Mouse (Mus musculus) heart, postnatal 36 days (tissue): ENCODE measurements around the gene Gm5965. TPM values are rescaled to one million over a fixed set of nuclear protein-coding genes. Genes with fewer than 3 reads are reported as not detected.
"Not testable (repeated sequence)": the region's sequence is repeated elsewhere in the genome, so short reads cannot be mapped to it uniquely, and the experiment has no call there.

ENCODE experiments used
- DNase-seq, 2 experiments: peaks; one replicate each; pipeline ENCODE4 v3.0.0; 2021 to 2022
- intact Hi-C: fragments of 180-260 bp; cut with DNase I; formaldehyde crosslinking; loops from one replicate; pipeline ENCODE4 v1.15.1; 2025
- total RNA-seq, 2 experiments: library from RNA; stranded (reverse); gene quantifications; 2 replicates each; pipeline ENCODE4 v1.2.3; 2021

The Gm5965 gene
- not detected for total RNA-seq

- no peak for DNase-seq
- intact Hi-C loops = no loop called here
Measured at GRCm38 (mm10) chr16:88777596-88777995, at the start of gene Gm5965. Gm5965 (plus strand) TSS chr16:88777896.

- intact Hi-C loops = no loop called here
- no peak for DNase-seq
Measured at GRCm38 (mm10) chr16:88728812-88729275, 48.9 kb upstream of the Gm5965 start, which contains the start of gene Krtap13-1. Krtap13-1 (plus strand) TSS chr16:88728862.

GRCm38 (mm10) chr16:88735391-88735790 lies 42.3 kb upstream of the Gm5965 start:
- intact Hi-C loops = no loop called here
- DNase-seq = no peak

- no peak for DNase-seq
- intact Hi-C loops = no loop called here
Measured at GRCm38 (mm10) chr16:88744750-88745340, 32.9 kb upstream of the Gm5965 start.

GRCm38 (mm10) chr16:88747943-88748342 lies 29.8 kb upstream of the Gm5965 start:
- no peak for DNase-seq
- intact Hi-C loops = no loop called here

GRCm38 (mm10) chr16:88751535-88751934 lies 26.2 kb upstream of the Gm5965 start, which contains the start of gene Krtap13:
Krtap13 (minus strand) TSS chr16:88751635.
- DNase-seq, intact Hi-C loops: not testable (repeated sequence)

- intact Hi-C loops, DNase-seq: not testable (repeated sequence)
Measured at GRCm38 (mm10) chr16:88758547-88758946, 19.1 kb upstream of the Gm5965 start, which contains the start of gene 2310034C09Rik. 2310034C09Rik (plus strand) TSS chr16:88758847.

GRCm38 (mm10) chr16:88774106-88774505 lies 3.6 kb upstream of the Gm5965 start, which contains the start of gene 2310057N15Rik:
2310057N15Rik (minus strand) TSS chr16:88774206.
- intact Hi-C loops = no loop called here

GRCm38 (mm10) chr16:88786786-88787185 lies 9.1 kb downstream of the Gm5965 start:
- intact Hi-C loops = no loop called here

More at GRCm38 (mm10) chr16:88774106-88774505, 3.6 kb upstream of the Gm5965 start, which contains the start of gene 2310057N15Rik:
- DNase-seq = no peak

GRCm38 (mm10) chr16:88811827-88812226 lies 34.1 kb downstream of the Gm5965 start, which contains the start of gene Gm20741:
Gm20741 (minus strand) TSS chr16:88812220.
- intact Hi-C loops = no loop called here

More at GRCm38 (mm10) chr16:88786786-88787185, 9.1 kb downstream of the Gm5965 start:
- no peak for DNase-seq

GRCm38 (mm10) chr16:88820066-88820465 lies 42.4 kb downstream of the Gm5965 start, which contains the start of gene Krtap15:
Krtap15 (plus strand) TSS chr16:88820215.
- intact Hi-C loops = no loop called here
- DNase-seq = no peak

More at GRCm38 (mm10) chr16:88811827-88812226, 34.1 kb downstream of the Gm5965 start, which contains the start of gene Gm20741:
- no peak for DNase-seq

- DNase-seq = no peak
- intact Hi-C loops = no loop called here
Measured at GRCm38 (mm10) chr16:88823736-88824135, 46.0 kb downstream of the Gm5965 start.

GRCm38 (mm10) chr16:88826095-88826652 lies 48.5 kb downstream of the Gm5965 start, which contains the start of gene Krtap14:
Krtap14 (minus strand) TSS chr16:88826145.
- intact Hi-C loops = no loop called here
- no peak for DNase-seq

- intact Hi-C loops = no loop called here
- no peak for DNase-seq
Measured at GRCm38 (mm10) chr16:88826978-88827377, 49.3 kb downstream of the Gm5965 start.

Other genes with a start within 250 kb of the Gm5965 start
- not detected for gene Cldn8, start 214.7 kb upstream of the Gm5965 start, total RNA-seq
- gene Krtap24-1, start 165.6 kb upstream of the Gm5965 start, total RNA-seq = not detected
- not detected for gene 2310079G19Rik, start 150.2 kb upstream of the Gm5965 start, total RNA-seq
- gene Krtap26-1, start 130.1 kb upstream of the Gm5965 start, total RNA-seq = not detected
- gene Krtap27-1, start 106.2 kb upstream of the Gm5965 start, total RNA-seq = not detected
- not detected for gene 2310061N02Rik, start 69.9 kb upstream of the Gm5965 start, total RNA-seq
- not detected for gene Krtap13-1, start 49.0 kb upstream of the Gm5965 start, total RNA-seq
- gene Krtap13, start 26.3 kb upstream of the Gm5965 start, total RNA-seq = not detected
- gene 2310034C09Rik, start 19.0 kb upstream of the Gm5965 start, total RNA-seq = not detected
- not detected for gene 2310057N15Rik, start 3.7 kb upstream of the Gm5965 start, total RNA-seq
- gene Gm20741, start 34.3 kb downstream of the Gm5965 start, total RNA-seq = not detected
- not detected for gene Krtap15, start 42.3 kb downstream of the Gm5965 start, total RNA-seq
- gene Krtap14, start 48.2 kb downstream of the Gm5965 start, total RNA-seq = not detected
- not detected for gene Krtap19-1, start 91.5 kb downstream of the Gm5965 start, total RNA-seq
- not detected for gene Krtap19-2, start 96.4 kb downstream of the Gm5965 start, total RNA-seq
- not detected for gene Krtap19-3, start 100.1 kb downstream of the Gm5965 start, total RNA-seq
- not detected for gene Krtap19-4, start 107.2 kb downstream of the Gm5965 start, total RNA-seq
- not detected for gene Krtap19-5, start 118.6 kb downstream of the Gm5965 start, total RNA-seq
- not detected for gene Krtap19-9b, start 154.4 kb downstream of the Gm5965 start, total RNA-seq
- gene Krtap16-3, start 185.0 kb downstream of the Gm5965 start, total RNA-seq = not detected
- not detected for gene Krtap22-2, start 232.9 kb downstream of the Gm5965 start, total RNA-seq
- not detected for gene Gm10229, start 237.4 kb downstream of the Gm5965 start, total RNA-seq